Comparison of ENCODE assay signal across 8 mouse cellular contexts in the genomic region with DNA sequence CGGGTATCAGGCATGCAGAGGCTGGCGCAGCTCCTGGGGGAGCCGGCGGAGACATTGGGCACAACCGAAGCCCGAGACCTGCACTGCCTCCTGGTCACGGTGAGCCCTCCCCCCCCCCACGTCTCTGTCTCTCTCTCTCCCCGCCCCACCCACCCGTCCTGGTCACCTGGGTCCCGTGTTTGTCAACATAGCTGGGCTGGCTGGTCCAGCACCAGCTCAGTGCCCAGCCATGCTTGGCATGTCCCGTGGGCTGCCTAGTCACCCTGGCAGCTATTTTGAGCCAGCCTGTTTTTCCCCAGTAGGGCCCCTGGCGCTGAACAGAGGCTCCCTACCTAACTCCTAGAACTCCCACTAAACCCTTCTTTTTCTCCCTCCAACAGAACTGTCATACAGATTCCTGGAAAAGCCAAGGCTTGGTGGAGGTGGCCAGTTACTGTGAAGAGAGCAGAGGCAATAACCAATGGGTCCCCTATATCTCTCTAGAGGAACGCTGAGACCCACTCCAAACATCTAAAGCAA. TPM values are rescaled to one million over a fixed set of nuclear protein-coding genes. Genes with fewer than 3 reads are reported as not detected.
A peak's percentile ranks its signal among the peaks of the same experiment; 100 is the strongest.
DNase-seq lines count a peak whose midpoint lies in the region; ATAC-seq and TF ChIP-seq lines count a peak whose summit lies in the region.

No protein-coding gene starts in this region.

- H3K4me1 ChIP-seq in ES-Bruce4 (ENCODE audit: control insufficient read depth, insufficient read depth, low read length), result peaks cover 4% of the 10 kb centered on the region
- peaks cover 9% of the 10 kb centered on the region for H3K4me1 ChIP-seq in forebrain, postnatal 0 days (ENCODE audit: insufficient read depth)
- H3K4me1 ChIP-seq in intestine, postnatal 0 days (replicated peaks; ENCODE audit: control insufficient read depth, insufficient read depth, low read length), result peaks cover 27% of the 10 kb centered on the region
- H3K4me1 ChIP-seq in midbrain, embryonic 11.5 days (ENCODE audit: control insufficient read depth, insufficient read depth, low read length), result peaks cover 50% of the 10 kb centered on the region

- no peak for ATAC-seq in forebrain, postnatal 0 days
- no peak for ATAC-seq in intestine, postnatal 0 days
- no peak for ATAC-seq in midbrain, embryonic 11.5 days (ENCODE audit: low FRiP score)

- DNase-seq in cerebellum, postnatal 36 days, result peak; percentile 47 to 50
- no peak for DNase-seq in cerebellum, adult 11-12 months
- no peak for DNase-seq in forebrain, postnatal 0 days
- peak; percentile 93 for DNase-seq in midbrain, embryonic 11.5 days (ENCODE audit: low spot score, missing footprints)
- DNase-seq in thymus, postnatal 36 days, result no peak
- no peak for DNase-seq in MN1 (ENCODE audit: low spot score)

- H3K4me2 ChIP-seq in forebrain, postnatal 0 days (ENCODE audit: low read depth), result peak overlapping the region; percentile 77
- peak overlapping the region; percentile 87 for H3K4me2 ChIP-seq in intestine, postnatal 0 days (replicated peaks; ENCODE audit: low read depth)
- H3K4me2 ChIP-seq in midbrain, embryonic 11.5 days, result peak overlapping the region; percentile 89

- 5% methylated on average over 13 of the region's 14 CpGs for WGBS in forebrain, postnatal 0 days
- WGBS in intestine, postnatal 0 days, result 21% methylated on average over 14 of the region's 14 CpGs
- 3% methylated on average over 13 of the region's 14 CpGs for WGBS in midbrain, embryonic 11.5 days

- TF ChIP-seq CTCF in ES-Bruce4 (IDR thresholded peaks at IDR 0.05; ENCODE audit: low read depth, low read length), result no peak
- no peak for TF ChIP-seq CTCF in forebrain, postnatal 0 days (IDR thresholded peaks at IDR 0.05; ENCODE audit: low read depth)
- TF ChIP-seq CTCF in intestine, postnatal 0 days (IDR thresholded peaks at IDR 0.05; ENCODE audit: low read depth), result no peak

- H3K27me3 ChIP-seq in ES-Bruce4 (ENCODE audit: control insufficient read depth, insufficient read depth, low read length, poor library complexity, severe bottlenecking), result no peaks in the 10 kb centered on the region
- peaks cover 48% of the 10 kb centered on the region for H3K27me3 ChIP-seq in forebrain, postnatal 0 days (ENCODE audit: insufficient read depth, low read length)
- no peaks in the 10 kb centered on the region for H3K27me3 ChIP-seq in intestine, postnatal 0 days (replicated peaks; ENCODE audit: control insufficient read depth, insufficient read depth, low read length)
- peaks cover 58% of the 10 kb centered on the region for H3K27me3 ChIP-seq in midbrain, embryonic 11.5 days (ENCODE audit: control insufficient read depth, insufficient read depth, low read length)

- peak overlapping the region; percentile 77 for H3K4me3 ChIP-seq in ES-Bruce4 (ENCODE audit: low read depth, low read length)
- H3K4me3 ChIP-seq in forebrain, postnatal 0 days (ENCODE audit: low read depth, low read length), result peak overlapping the region; percentile 42
- peak overlapping the region; percentile 78 for H3K4me3 ChIP-seq in intestine, postnatal 0 days (ENCODE audit: low read depth, low read length)
- H3K4me3 ChIP-seq in midbrain, embryonic 11.5 days (ENCODE audit: low read depth, low read length), result peak overlapping the region; percentile 40

- no peak for TF ChIP-seq POLR2A in ES-Bruce4 (IDR thresholded peaks at IDR 0.05; ENCODE audit: insufficient read depth, low read length)

- H3K36me3 ChIP-seq in ES-Bruce4 (ENCODE audit: control insufficient read depth, insufficient read depth, low read length, poor library complexity, severe bottlenecking), result peaks cover 9% of the 10 kb centered on the region
- H3K36me3 ChIP-seq in forebrain, postnatal 0 days (ENCODE audit: insufficient read depth), result no peaks in the 10 kb centered on the region
- H3K36me3 ChIP-seq in intestine, postnatal 0 days (ENCODE audit: control insufficient read depth, insufficient read depth), result no peaks in the 10 kb centered on the region
- H3K36me3 ChIP-seq in midbrain, embryonic 11.5 days (ENCODE audit: control insufficient read depth, insufficient read depth, low read length), result no peaks in the 10 kb centered on the region

- H3K9ac ChIP-seq in ES-Bruce4 (ENCODE audit: low read depth, poor library complexity, severe bottlenecking), result peak overlapping the region; percentile 48
- H3K9ac ChIP-seq in forebrain, postnatal 0 days, result no peak overlapping the region
- peak overlapping the region; percentile 60 for H3K9ac ChIP-seq in intestine, postnatal 0 days (ENCODE audit: low read depth, low read length)
- no peak overlapping the region; the same call in 1 of the 2 replicates for H3K9ac ChIP-seq in midbrain, embryonic 11.5 days (ENCODE audit: low read length)

- H3K27ac ChIP-seq in ES-Bruce4 (ENCODE audit: insufficient read depth, low read length), result no peak overlapping the region
- H3K27ac ChIP-seq in forebrain, postnatal 0 days (ENCODE audit: low read depth, low read length), result no peak overlapping the region
- H3K27ac ChIP-seq in intestine, postnatal 0 days (ENCODE audit: low read depth, low read length), result no peak overlapping the region; the same call in 1 of the 2 replicates
- H3K27ac ChIP-seq in midbrain, embryonic 11.5 days (ENCODE audit: low read depth, low read length), result no peak overlapping the region

- no peaks in the 10 kb centered on the region for H3K9me3 ChIP-seq in ES-Bruce4 (replicated peaks; ENCODE audit: control insufficient read depth, insufficient read depth, low read length, poor library complexity, severe bottlenecking)
- no peaks in the 10 kb centered on the region for H3K9me3 ChIP-seq in forebrain, postnatal 0 days (ENCODE audit: low read length)
- H3K9me3 ChIP-seq in intestine, postnatal 0 days (ENCODE audit: control insufficient read depth), result no peaks in the 10 kb centered on the region
- H3K9me3 ChIP-seq in midbrain, embryonic 11.5 days (ENCODE audit: control insufficient read depth, low read length), result no peaks in the 10 kb centered on the region

- no peak for TF ChIP-seq EP300 in ES-Bruce4 (IDR thresholded peaks at IDR 0.05; ENCODE audit: insufficient read depth, low read depth, low read length)

RNA-seq across cellular contexts. Expression of a gene that starts 1.3 kb away (rescaled TPM):
- polyA plus RNA-seq in ES-Bruce4 (2011; ENCODE audit: insufficient read depth, insufficient read length, low read depth, missing spikeins), result 80.7 and 86.3 TPM in 2 replicates
- 5.0 and 5.8 TPM in 2 replicates for total RNA-seq in forebrain, postnatal 0 days (2014; rRNA removed)
- polyA plus RNA-seq in forebrain, postnatal 0 days (2015; fragmentation: Nextera tagmentation; extraction: Ambion mirVana), result 6.5 and 7.7 TPM in 2 replicates
- polyA plus RNA-seq in intestine, postnatal 0 days (2015; fragmentation: Nextera tagmentation; extraction: Ambion mirVana), result 19.9 and 20.1 TPM in 2 replicates
- polyA plus RNA-seq in midbrain, embryonic 11.5 days (2014; fragmentation: Nextera tagmentation; extraction: Ambion mirVana), result 10.1 and 11.3 TPM in 2 replicates

RNA-seq across cellular contexts. Expression of a gene that starts 13.2 kb away (rescaled TPM):
- polyA plus RNA-seq in ES-Bruce4 (2011; ENCODE audit: insufficient read depth, insufficient read length, low read depth, missing spikeins), result 25.9 and 28.2 TPM in 2 replicates
- total RNA-seq in forebrain, postnatal 0 days (2014; rRNA removed), result 46.1 and 46.5 TPM in 2 replicates
- polyA plus RNA-seq in forebrain, postnatal 0 days (2015; fragmentation: Nextera tagmentation; extraction: Ambion mirVana), result 22.1 and 24.5 TPM in 2 replicates
- 12.5 and 12.9 TPM in 2 replicates for polyA plus RNA-seq in intestine, postnatal 0 days (2015; fragmentation: Nextera tagmentation; extraction: Ambion mirVana)
- polyA plus RNA-seq in midbrain, embryonic 11.5 days (2014; fragmentation: Nextera tagmentation; extraction: Ambion mirVana), result 19.4 and 19.7 TPM in 2 replicates

RNA-seq across cellular contexts. Expression of a gene that starts 30.4 kb away (rescaled TPM):
- 135 and 146 TPM in 2 replicates for polyA plus RNA-seq in ES-Bruce4 (2011; ENCODE audit: insufficient read depth, insufficient read length, low read depth, missing spikeins)
- total RNA-seq in forebrain, postnatal 0 days (2014; rRNA removed), result 214 and 233 TPM in 2 replicates
- 381 and 448 TPM in 2 replicates for polyA plus RNA-seq in forebrain, postnatal 0 days (2015; fragmentation: Nextera tagmentation; extraction: Ambion mirVana)
- 358 and 367 TPM in 2 replicates for polyA plus RNA-seq in intestine, postnatal 0 days (2015; fragmentation: Nextera tagmentation; extraction: Ambion mirVana)
- polyA plus RNA-seq in midbrain, embryonic 11.5 days (2014; fragmentation: Nextera tagmentation; extraction: Ambion mirVana), result 321 and 347 TPM in 2 replicates

RNA-seq across cellular contexts. Expression of a gene that starts 59.6 kb away (rescaled TPM):
- 0.22 TPM in 1 of 2 replicates, not detected in the other for polyA plus RNA-seq in ES-Bruce4 (2011; ENCODE audit: insufficient read depth, insufficient read length, low read depth, missing spikeins)
- 0.08 and 0.33 TPM in 2 replicates for total RNA-seq in forebrain, postnatal 0 days (2014; rRNA removed)
- polyA plus RNA-seq in forebrain, postnatal 0 days (2015; fragmentation: Nextera tagmentation; extraction: Ambion mirVana), result 0.18 and 0.22 TPM in 2 replicates
- polyA plus RNA-seq in intestine, postnatal 0 days (2015; fragmentation: Nextera tagmentation; extraction: Ambion mirVana), result not detected in 2 replicates
- polyA plus RNA-seq in midbrain, embryonic 11.5 days (2014; fragmentation: Nextera tagmentation; extraction: Ambion mirVana), result not detected in 2 replicates

Comparison
In these comparisons a context has a peak if more than half of its experiments do, and no peak if none do; other contexts are left out.
1. DNase-seq: peak in cerebellum, postnatal 36 days (2 of 2) and midbrain, embryonic 11.5 days (single experiment); none in cerebellum, adult 11-12 months (single experiment), forebrain, postnatal 0 days (single experiment), thymus, postnatal 36 days (0 of 2) and MN1 (single experiment).
2. H3K9ac ChIP-seq: peak in ES-Bruce4 (single experiment) and intestine, postnatal 0 days (single experiment); none in forebrain, postnatal 0 days (single experiment) and midbrain, embryonic 11.5 days (single experiment).
3. Peak in every context shown above with its lines, with median percentiles within 50 percentile points of each other: H3K4me3 ChIP-seq and H3K4me2 ChIP-seq.